Mouse (Mus musculus) granulocyte monocyte progenitor cell, adult 5-6 weeks (primary cell): Measurements from ENCODE around the gene Hmgcll1. TPM values are rescaled to one million over a fixed set of nuclear protein-coding genes. Genes with fewer than 3 reads are reported as not detected.
"Not testable (repeated sequence)": the region's sequence is repeated elsewhere in the genome, so short reads cannot be mapped to it uniquely, and the experiment has no call there.

Source experiments
- ATAC-seq: replicated peaks from 2 replicates; pipeline ENCODE4 v1.8.0; 2016; ENCODE audit warnings: mild to moderate bottlenecking, moderate TSS enrichment, inconsistent platforms; ENCODE audit not compliant: poor library complexity, severe bottlenecking
- total RNA-seq, 2 experiments: library from RNA; stranded (forward) in 1 of 2; stranded (reverse) in 1 of 2; fragments of 200-712, 200-1000 nt in 1 of 2; fragments of >200 nt in 1 of 2; fragmentation: Nextera tagmentation in 1 of 2; gene quantifications; 2 replicates each; pipeline ENCODE4 v1.2.3; 2014 to 2017

Gene Hmgcll1
- total RNA-seq, 2 experiments from 2014 or later, result not detected

DNA sequence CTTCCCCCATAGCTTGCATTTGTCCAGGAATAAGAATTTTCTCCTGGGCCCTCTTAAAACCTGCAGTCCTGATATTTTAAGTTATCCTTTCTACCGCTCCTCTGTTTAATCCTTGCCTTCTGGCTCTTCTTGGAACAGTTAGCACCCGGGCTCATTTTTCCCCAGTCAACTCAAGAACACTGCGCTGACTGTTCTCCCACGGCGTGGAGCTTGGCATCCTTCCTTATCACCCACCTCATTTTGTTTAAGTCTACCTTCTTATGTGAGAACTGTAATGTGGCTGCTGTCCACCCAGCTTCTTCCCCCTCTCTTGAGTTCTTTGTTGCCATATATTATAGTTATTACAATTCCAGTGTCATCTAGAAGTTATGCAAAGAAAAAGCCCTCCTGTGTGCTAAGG lies 25.1 kb downstream of the Hmgcll1 start:
- no peak for ATAC-seq

GRCm38 (mm10) chr9:76043341-76043740 lies 28.7 kb downstream of the Hmgcll1 start:
- ATAC-seq, result no peak

DNA sequence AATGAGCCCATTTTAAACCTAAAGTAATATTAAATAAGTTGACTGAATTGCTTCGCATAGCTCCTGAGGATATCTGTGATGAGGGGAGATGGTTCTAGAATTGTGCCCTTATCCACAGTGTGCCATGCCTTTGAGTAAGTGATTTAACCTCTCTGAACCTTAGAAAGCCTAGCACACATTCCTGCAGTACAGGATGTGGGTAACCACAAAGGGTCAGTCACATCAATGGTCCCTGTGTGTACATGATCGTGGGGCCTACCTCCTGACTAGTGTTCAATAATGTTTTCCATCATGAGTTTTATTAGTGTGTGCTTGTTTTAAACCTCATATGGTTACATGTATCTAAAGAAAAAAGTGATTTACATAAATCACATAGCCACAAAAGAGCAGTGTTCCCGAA lies 46.3 kb downstream of the Hmgcll1 start:
- no peak for ATAC-seq

GRCm38 (mm10) chr9:76061492-76061891 lies 46.8 kb downstream of the Hmgcll1 start:
- no peak for ATAC-seq

DNA sequence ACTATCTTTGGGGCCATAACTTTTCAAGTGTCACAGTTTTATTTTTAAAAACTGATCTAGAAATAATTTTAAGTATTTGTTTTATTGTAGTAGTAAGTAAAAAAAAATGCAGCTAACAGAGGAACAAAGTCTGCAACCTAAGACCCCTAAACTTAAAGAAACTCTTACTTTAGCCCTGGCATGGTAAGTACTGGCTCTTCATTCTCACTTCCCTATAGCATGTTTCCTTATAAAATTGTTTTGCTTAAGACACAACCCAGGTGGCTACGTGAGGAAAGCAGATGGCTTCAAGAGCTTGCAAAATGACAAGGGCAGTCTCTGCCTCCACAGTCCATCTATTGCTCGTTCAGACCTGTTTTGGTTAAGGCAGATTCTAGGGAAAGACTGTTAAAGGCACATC lies 49.5 kb downstream of the Hmgcll1 start:
- no peak; the same call in 1 of the 2 replicates for ATAC-seq

DNA sequence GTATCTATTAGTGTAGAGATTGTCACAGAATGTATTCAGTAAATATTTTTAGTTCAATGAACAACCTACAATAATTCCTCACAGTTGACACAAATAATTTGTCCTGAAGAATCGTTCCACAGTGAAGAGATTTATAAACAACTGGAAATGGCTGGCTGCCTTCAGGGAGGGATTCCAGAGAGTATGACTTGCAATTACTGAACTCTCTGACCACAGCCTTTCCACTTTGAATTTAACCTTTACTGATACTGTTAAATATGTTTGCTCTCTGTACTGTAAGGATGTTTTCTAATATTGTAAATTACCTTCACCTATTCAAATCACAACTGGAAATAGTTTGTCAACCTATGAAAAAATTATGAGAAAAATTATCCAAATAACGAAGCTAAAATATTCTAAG lies 76.9 kb downstream of the Hmgcll1 start:
- no peak for ATAC-seq

DNA sequence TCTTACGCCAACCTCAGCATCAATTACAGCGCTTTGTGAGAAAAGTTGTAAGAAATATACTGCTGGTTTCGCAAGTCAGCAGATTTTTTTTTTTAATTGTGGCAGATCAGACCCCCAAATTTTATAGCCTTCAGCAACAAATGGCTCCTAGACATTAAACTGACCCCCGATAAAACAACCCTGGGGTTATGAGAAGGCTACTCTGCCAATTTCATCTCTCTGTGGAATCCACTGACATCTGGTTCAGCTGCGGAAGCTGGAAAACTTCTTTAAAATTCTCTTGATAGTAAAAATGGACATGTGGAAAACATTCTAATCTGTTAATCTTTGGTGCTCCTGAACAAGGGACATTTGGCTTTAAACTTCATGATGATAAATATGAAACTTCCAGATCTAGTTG lies 82.6 kb downstream of the Hmgcll1 start:
- no peak for ATAC-seq

- ATAC-seq, result no peak
These were observed 85.3 kb downstream of the Hmgcll1 start for GRCm38 (mm10) chr9:76099981-76100380.

- ATAC-seq, result not testable (repeated sequence)
These were observed 89.8 kb downstream of the Hmgcll1 start for GRCm38 (mm10) chr9:76104416-76104815.

- no peak for ATAC-seq
These were observed 90.2 kb downstream of the Hmgcll1 start for GRCm38 (mm10) chr9:76104846-76105245.

DNA sequence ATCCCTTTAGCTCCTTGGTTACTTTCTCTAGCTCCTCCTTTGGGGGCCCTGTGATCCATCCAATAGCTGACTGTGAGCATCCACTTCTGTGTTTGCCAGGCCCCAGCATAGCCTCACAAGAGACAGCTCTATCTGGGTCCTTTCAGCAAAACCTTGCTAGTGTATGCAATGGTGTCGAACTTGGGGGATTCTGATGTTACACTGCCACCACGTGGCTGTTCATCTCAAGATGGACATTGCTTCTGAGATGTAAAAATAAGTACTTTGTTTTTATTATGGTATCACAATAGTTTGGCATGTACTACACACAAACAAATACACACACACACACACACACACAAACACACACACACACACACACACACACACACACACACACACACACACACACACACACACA lies 108.2 kb downstream of the Hmgcll1 start:
- not testable (repeated sequence) for ATAC-seq

DNA sequence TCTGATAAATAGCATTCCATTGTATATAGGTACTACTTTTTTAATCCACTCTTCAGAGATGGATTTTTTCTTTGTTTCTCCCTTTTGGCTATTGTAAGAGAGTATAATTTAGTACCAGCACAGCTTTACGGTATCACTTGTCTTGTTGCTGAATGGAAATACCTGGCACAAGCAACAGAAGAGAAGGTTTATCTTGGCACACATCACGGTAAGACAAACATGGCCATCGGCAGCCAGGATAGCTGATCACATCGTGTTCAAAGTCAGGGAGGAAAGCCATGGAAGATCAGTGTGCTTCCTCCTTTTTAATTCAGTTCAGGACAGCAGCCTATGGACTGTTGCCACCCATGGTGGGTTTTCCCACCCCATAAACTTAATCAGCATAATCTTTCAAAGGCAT lies 109.6 kb downstream of the Hmgcll1 start:
- no peak for ATAC-seq

GRCm38 (mm10) chr9:76129353-76129752 lies 114.7 kb downstream of the Hmgcll1 start:
- no peak for ATAC-seq

DNA sequence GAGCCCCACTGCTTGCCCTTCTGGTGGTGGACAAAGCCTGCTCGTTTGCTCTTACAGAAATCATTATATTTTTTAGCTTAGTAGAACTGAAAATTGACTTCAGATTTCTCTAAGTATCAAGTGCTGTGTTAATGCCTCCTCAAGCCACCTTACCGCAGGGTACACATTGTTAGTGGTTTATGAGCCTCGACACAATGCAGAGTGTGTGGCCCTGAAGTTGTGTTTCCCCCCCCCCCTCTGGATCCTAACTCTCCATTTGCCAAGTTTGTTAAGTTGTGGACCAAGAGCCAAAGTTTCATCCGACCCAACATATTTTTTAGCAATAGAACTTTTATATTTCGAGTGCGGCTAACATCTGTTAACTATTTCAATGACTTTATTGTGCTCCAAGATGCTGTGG lies 119.4 kb downstream of the Hmgcll1 start:
- no peak for ATAC-seq

DNA sequence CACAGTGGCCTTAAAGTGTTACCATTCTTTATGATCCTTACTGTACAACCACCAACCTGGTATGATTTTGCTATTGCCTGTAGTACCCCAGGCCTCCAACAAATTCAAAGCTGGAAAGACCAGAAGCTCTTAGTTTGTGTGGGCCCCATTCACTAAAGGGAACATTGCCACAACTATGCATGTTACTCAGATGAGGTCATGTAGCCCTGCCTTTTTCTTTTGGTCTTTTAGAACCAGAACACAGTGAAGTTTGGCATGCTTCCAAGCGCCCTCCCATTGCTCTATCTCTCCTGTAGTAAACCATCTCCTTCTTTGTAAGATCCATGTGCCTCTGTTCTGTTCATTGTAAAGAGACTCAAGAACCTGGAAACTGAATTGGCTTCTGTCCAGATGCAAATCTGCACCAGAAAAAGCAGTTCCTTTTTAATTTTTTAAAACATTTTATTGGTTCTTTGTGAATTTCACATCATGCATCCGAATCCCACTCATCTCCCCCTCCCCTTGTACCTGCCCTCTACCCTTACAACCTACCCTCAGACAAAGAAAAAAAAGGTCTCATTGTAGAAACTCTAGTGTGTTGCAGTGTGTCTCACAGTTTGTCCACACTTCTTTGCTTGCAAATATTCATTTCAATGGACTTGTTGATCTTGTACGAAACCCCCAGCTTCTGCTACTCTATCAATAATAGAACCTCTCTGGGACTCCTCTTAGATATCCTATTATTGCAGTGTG lies 123.9 kb downstream of the Hmgcll1 start:
- no peak for ATAC-seq

- no peak for ATAC-seq
These were observed 130.9 kb downstream of the Hmgcll1 start for GRCm38 (mm10) chr9:76145593-76145992.

GRCm38 (mm10) chr9:76162446-76162845 lies 147.8 kb downstream of the Hmgcll1 start:
- no peak for ATAC-seq

- ATAC-seq, result no peak
These were observed 153.7 kb downstream of the Hmgcll1 start for GRCm38 (mm10) chr9:76168355-76168754.

- no peak for ATAC-seq
These were observed 158.1 kb downstream of the Hmgcll1 start for GRCm38 (mm10) chr9:76172686-76173295.

DNA sequence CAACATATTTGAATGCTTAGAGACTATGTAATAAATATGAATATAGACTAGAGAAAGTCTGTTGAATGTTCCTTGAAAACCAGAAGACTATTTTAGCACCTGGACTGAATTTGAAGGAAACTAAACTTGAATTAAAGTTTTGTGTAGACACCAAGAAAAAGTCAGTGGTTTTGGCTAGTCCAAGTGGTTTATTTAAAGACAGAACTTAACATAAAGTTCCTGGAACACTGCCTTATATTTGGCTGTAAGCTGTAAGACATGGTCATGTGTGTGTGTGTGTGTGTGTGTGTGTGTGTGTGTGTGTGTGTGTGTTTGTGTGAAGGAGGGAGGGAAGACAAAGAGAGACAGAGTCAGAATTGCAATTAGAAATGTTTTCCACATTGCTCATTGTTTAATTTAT lies 164.6 kb downstream of the Hmgcll1 start:
- ATAC-seq, result no peak
